Mouse (Mus musculus) MEL (cell line): ENCODE measurements at regions not wholly inside any gene's neighbourhood (a gene's known extent, or its start where the extent isn't known, plus 50 kb on each side); places are given as distances from the start of the nearest gene placed in this dataset.

Experiments
- DNase-seq: peaks from one replicate; pipeline ENCODE4 v3.0.0; 2011; ENCODE audit warnings: low read depth, low spot score
- H3K27ac ChIP-seq: 2 replicates; pipeline ENCODE4 v1.5.1; 2012; ENCODE audit warnings: low read depth, mild to moderate bottlenecking, control low read depth, low read length, moderate library complexity; ENCODE audit not compliant: control insufficient read depth
- H3K27me3 ChIP-seq, 2 experiments: fragments of 150-350 bp in 1 of 2; sonication (generic) in 1 of 2; 2 replicates each; pipeline ENCODE4 v1.6.1; 2012; ENCODE audit warnings: low read length in 2 of 2, mild to moderate bottlenecking in 2 of 2, improper control_type of control experiment in 1 of 2, moderate library complexity in 1 of 2; ENCODE audit not compliant: insufficient read depth in 2 of 2, control insufficient read depth in 1 of 2
- H3K36me3 ChIP-seq, 2 experiments: 2 replicates each; pipeline ENCODE4 v1.6.1; 2012 to 2014; ENCODE audit warnings: low read length in 2 of 2, improper control_type of control experiment in 1 of 2, inconsistent platforms in 1 of 2, mild to moderate bottlenecking in 1 of 2; ENCODE audit not compliant: insufficient read depth in 2 of 2, control insufficient read depth in 1 of 2
- H3K4me1 ChIP-seq, 2 experiments: fragments of 150-350 bp in 1 of 2; sonication (generic) in 1 of 2; 2 replicates each; pipeline ENCODE4 v1.6.1; 2012; ENCODE audit warnings: low read length in 2 of 2, improper control_type of control experiment in 1 of 2, mild to moderate bottlenecking in 1 of 2; ENCODE audit not compliant: insufficient read depth in 2 of 2, control insufficient read depth in 1 of 2
- H3K4me3 ChIP-seq, 2 experiments: fragments of 150-350 bp in 1 of 2; sonication (generic) in 1 of 2; 2 replicates each; pipeline ENCODE4 v1.5.1; 2012; ENCODE audit warnings: low read depth in 2 of 2, low read length in 2 of 2, mild to moderate bottlenecking in 2 of 2, moderate library complexity in 2 of 2, control low read depth in 1 of 2, improper control_type of control experiment in 1 of 2; ENCODE audit not compliant: control insufficient read depth in 1 of 2, insufficient read depth in 1 of 2
- H3K79me2 ChIP-seq: 2 replicates; pipeline ENCODE4 v1.6.1; 2012; ENCODE audit warnings: mild to moderate bottlenecking, low read length, moderate library complexity; ENCODE audit not compliant: control insufficient read depth, poor library complexity, insufficient read depth
- H3K9ac ChIP-seq: 2 replicates; pipeline ENCODE4 v1.6.1; 2012; ENCODE audit warnings: low read depth, mild to moderate bottlenecking, control low read depth, low read length, moderate library complexity; ENCODE audit not compliant: control insufficient read depth, poor library complexity, severe bottlenecking
- H3K9me3 ChIP-seq: fragments of 150-350 bp; sonication (generic); replicated peaks from 2 replicates; pipeline ENCODE4 v1.6.1; 2012; ENCODE audit warnings: mild to moderate bottlenecking, low read length, improper control_type of control experiment, moderate library complexity; ENCODE audit not compliant: insufficient read depth
- CHD1 ChIP-seq: IDR thresholded peaks from 2 replicates; pipeline ENCODE4 v1.6.1; 2012; ENCODE audit warnings: low read depth, mild to moderate bottlenecking, inconsistent platforms, low read length, improper control_type of control experiment
- CHD2 ChIP-seq: IDR thresholded peaks from 2 replicates; pipeline ENCODE4 v1.6.1; 2011; ENCODE audit warnings: low read length, improper control_type of control experiment
- CTCF ChIP-seq, 3 experiments: IDR thresholded peaks in 2 of 3; conservative IDR thresholded peaks in 1 of 3; 2 replicates each; pipeline ENCODE4 v1.5.1; 2011 to 2012; ENCODE audit warnings: low read length in 3 of 3, low read depth in 2 of 3, mild to moderate bottlenecking in 2 of 3, improper control_type of control experiment in 1 of 3, inconsistent platforms in 1 of 3, mixed read lengths in 1 of 3, moderate library complexity in 1 of 3; ENCODE audit not compliant: control insufficient read depth in 1 of 3, insufficient read depth in 1 of 3, poor library complexity in 1 of 3, severe bottlenecking in 1 of 3
- ELF1 ChIP-seq: IDR thresholded peaks from 2 replicates; pipeline ENCODE4 v1.6.1; 2014; ENCODE audit warnings: low read depth, mild to moderate bottlenecking, inconsistent platforms, low read length, improper control_type of control experiment, moderate library complexity
- KAT2A ChIP-seq: conservative IDR thresholded peaks from 2 replicates; pipeline ENCODE4 v1.6.1; 2012; ENCODE audit warnings: low read depth, low read length, improper control_type of control experiment, inconsistent platforms
- MEF2A ChIP-seq: IDR thresholded peaks from 2 replicates; pipeline ENCODE4 v1.6.1; 2014; ENCODE audit warnings: low read depth, mild to moderate bottlenecking, inconsistent platforms, low read length, improper control_type of control experiment; ENCODE audit not compliant: poor library complexity, insufficient replicate concordance, severe bottlenecking; ENCODE audit errors: extremely low read depth
- MYC ChIP-seq: IDR thresholded peaks from 2 replicates; pipeline ENCODE4 v1.6.1; 2011; ENCODE audit warnings: low read depth, mild to moderate bottlenecking, low read length, improper control_type of control experiment, moderate library complexity
- NELFE ChIP-seq: IDR thresholded peaks from 2 replicates; pipeline ENCODE4 v1.6.1; 2011; ENCODE audit warnings: low read depth, low read length, improper control_type of control experiment
- SIN3A ChIP-seq: IDR thresholded peaks from 2 replicates; pipeline ENCODE4 v1.6.1; 2012; ENCODE audit warnings: low read length, improper control_type of control experiment, inconsistent platforms
- TBP ChIP-seq: IDR thresholded peaks from 2 replicates; pipeline ENCODE4 v1.8.0; 2011; ENCODE audit warnings: low read depth, low read length, improper control_type of control experiment
- TCF12 ChIP-seq: IDR thresholded peaks from 2 replicates; pipeline ENCODE4 v1.6.1; 2014; ENCODE audit warnings: low read depth, mild to moderate bottlenecking, inconsistent platforms, low read length, improper control_type of control experiment, moderate library complexity
- USF1 ChIP-seq: IDR thresholded peaks from 2 replicates; pipeline ENCODE4 v1.6.1; 2014; ENCODE audit warnings: low read depth, mild to moderate bottlenecking, inconsistent platforms, low read length, improper control_type of control experiment, moderate library complexity
- USF2 ChIP-seq, 2 experiments: IDR thresholded peaks; 2 replicates each; pipeline ENCODE4 v1.6.1; 2011 to 2012; ENCODE audit warnings: improper control_type of control experiment in 2 of 2, low read length in 2 of 2, borderline replicate concordance in 1 of 2, inconsistent platforms in 1 of 2, low read depth in 1 of 2, mild to moderate bottlenecking in 1 of 2; ENCODE audit not compliant: insufficient read depth in 1 of 2
- ZMIZ1 ChIP-seq: IDR thresholded peaks from 2 replicates; pipeline ENCODE4 v1.6.1; 2012; ENCODE audit warnings: low read depth, mild to moderate bottlenecking, inconsistent platforms, low read length, improper control_type of control experiment, moderate library complexity

DNA sequence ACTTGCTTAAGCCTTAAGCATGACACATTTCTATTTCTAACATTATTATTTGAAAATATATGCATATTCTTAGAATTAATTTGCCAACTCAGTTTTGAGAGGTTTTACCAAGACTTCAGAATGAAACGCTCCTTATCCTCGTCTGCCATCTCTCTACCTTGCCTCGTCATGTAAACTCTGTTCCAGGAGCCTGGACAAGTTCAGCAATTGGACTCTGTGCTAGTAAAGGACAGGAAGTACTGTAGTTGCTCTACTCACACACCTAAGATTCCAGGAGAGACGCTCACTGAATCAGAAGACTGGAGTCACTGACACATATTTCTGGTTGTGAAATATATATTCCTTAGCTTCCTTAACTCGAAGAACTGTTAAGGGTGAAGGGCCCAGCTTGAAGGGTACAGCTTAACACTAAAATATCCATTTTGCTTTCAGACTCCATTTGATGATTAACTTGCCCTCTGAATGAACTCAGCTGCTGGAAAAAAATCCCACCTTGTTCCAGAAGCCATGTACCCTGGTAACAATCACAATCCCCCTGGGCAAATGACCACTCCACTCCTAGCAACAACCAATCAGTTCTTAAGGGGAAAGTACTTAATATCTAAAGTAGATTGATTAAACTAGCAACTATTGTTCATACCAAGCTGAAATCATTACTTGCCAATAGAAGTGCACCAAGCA lies 370.0 kb downstream of the Cd109 start:
- Histone ChIP-seq H3K27ac (no peak overlapping the region), H3K36me3 (no peaks in the 10 kb centered on the region), H3K79me2 (no peaks in the 10 kb centered on the region), H3K27me3 (no peaks in the 10 kb centered on the region), H3K9ac (no peak overlapping the region), H3K9me3 (no peaks in the 10 kb centered on the region), H3K4me3 (no peak overlapping the region), H3K4me1 (no peaks in the 10 kb centered on the region)
- TF ChIP-seq ELF1 (no peak), CHD1 (no peak), MYC (no peak), CHD2 (no peak)
- DNase-seq, result no peak

DNA sequence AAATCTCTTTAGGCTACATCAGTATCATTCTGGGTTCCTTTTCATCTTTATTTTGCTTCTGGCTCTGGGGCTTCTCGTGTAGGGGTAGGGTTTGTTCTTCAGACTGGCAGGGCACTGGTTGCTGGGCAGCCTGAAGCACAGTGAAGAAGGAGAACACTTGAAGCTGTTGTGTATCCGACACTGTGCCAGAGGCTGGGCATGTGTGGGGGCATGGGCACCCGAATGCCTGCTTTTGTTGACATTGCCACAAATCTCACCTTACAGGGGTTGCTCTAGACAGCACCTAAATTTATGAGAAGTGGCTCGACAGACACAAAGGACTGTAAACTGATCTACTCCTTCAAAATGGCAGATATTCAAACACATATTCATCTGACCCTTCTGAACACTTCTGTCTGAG lies 376.0 kb downstream of the Cd109 start:
- no peak for TF ChIP-seq MEF2A
- no peak for TF ChIP-seq USF2 (IDR thresholded peaks at IDR 0.05; ENCODE audit: borderline replicate concordance in 1 of 2, insufficient read depth in 1 of 2, low read depth in 1 of 2, low read length in 2 of 2)
- TF ChIP-seq CHD2, result no peak
- TF ChIP-seq ZMIZ1, result no peak
- no peak for TF ChIP-seq TCF12
- no peak for TF ChIP-seq TBP
- TF ChIP-seq NELFE, result no peak
- no peak for TF ChIP-seq CTCF (IDR thresholded peaks at IDR 0.05 in 2 of 3, conservative IDR thresholded peaks at IDR 0.05 in 1 of 3; ENCODE audit: control insufficient read depth in 1 of 3, insufficient read depth in 1 of 3, low read depth in 2 of 3, low read length in 3 of 3, poor library complexity in 1 of 3, severe bottlenecking in 1 of 3)
- no peak for TF ChIP-seq KAT2A
- TF ChIP-seq USF1, result no peak
- Histone ChIP-seq H3K36me3 (no peaks in the 10 kb centered on the region), H3K79me2 (no peaks in the 10 kb centered on the region), H3K27ac (no peak overlapping the region), H3K9ac (no peak overlapping the region), H3K4me3 (no peak overlapping the region), H3K27me3 (no peaks in the 10 kb centered on the region), H3K9me3 (no peaks in the 10 kb centered on the region), H3K4me1 (no peaks in the 10 kb centered on the region)
- DNase-seq, result no peak

DNA sequence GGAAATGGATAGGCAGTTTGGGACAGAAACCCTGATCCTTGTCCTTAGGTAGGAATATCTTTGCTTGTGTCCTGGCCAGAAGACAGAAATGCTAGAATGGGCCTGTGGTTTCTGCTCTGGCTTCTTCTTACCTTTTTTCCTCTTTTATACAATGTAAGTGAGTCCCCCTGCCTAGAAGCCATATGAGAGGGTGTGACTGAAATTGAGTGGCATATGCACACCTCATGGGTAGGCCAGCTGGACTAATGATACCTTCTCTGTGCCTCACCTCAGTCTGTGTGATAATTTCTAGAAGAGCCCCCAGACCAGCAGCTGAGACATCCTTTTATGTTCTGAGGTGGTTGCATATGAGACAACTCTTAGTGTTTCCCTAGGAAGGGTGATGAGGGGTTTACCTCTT lies 385.7 kb downstream of the Cd109 start:
- DNase-seq, result no peak
- H3K27ac ChIP-seq, result no peak overlapping the region
- no peaks in the 10 kb centered on the region for H3K79me2 ChIP-seq
- no peaks in the 10 kb centered on the region for H3K36me3 ChIP-seq
- H3K9ac ChIP-seq, result no peak overlapping the region
- no peaks in the 10 kb centered on the region for H3K4me1 ChIP-seq
- no peak overlapping the region for H3K4me3 ChIP-seq
- no peaks in the 10 kb centered on the region for H3K9me3 ChIP-seq
- TF ChIP-seq SIN3A, result no peak
- no peaks in the 10 kb centered on the region for H3K27me3 ChIP-seq
